Mouse (Mus musculus) brain, adult 10 weeks (tissue): Measurements from ENCODE around the gene Abca12. TPM values are rescaled to one million over a fixed set of nuclear protein-coding genes. Genes with fewer than 3 reads are reported as not detected.

Source experiments
- polyA plus RNA-seq: library from polyadenylated mRNA; stranded (reverse); fragments of 350-450 nt; fragmentation: Illumina TruSeq; extraction: RNeasy Lipid Tissue Mini Kit (QIAGEN cat#74804); gene quantifications from one replicate; pipeline ENCODE4 v1.2.3, GENCODE M21; 2015; ENCODE audit warnings: low read depth, low replicate concordance

The Abca12 gene
- 0.04 TPM for polyA plus RNA-seq

DNA sequence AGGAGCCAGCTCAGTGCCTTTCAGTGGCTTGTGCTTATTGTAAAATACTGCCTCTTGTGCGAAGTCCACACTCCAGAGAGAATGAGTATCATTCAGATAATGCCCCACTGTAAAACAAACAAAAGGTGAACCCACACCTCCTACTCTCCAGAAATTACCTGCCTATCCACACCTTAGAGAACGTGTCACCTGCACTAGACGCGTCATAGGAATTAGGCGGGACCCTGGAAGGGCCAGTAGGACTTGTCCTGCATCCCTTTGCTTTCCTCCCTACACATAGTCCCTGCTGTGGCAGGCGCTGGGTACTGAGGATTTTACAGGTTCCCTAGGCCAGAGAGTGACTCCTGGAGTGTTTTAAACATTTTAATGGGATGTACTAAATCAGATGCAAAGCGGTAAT lies at the start of gene Abca12:
Gene Abca12 (minus strand): TSS at position 101 of the 400 bp plus-strand sequence.

Other genes with a start within 250 kb of the Abca12 start
- 25.9 TPM for gene Atic, start 142.2 kb upstream of the Abca12 start, polyA plus RNA-seq
- gene Fn1, start 238.3 kb upstream of the Abca12 start, polyA plus RNA-seq, result 20.5 TPM